Mouse (Mus musculus) kidney, adult 2 months (tissue): ENCODE data around the gene 1190002N15Rik. TPM values are rescaled to one million over a fixed set of nuclear protein-coding genes. Genes with fewer than 3 reads are reported as not detected.
A peak's percentile ranks its signal among the peaks of the same experiment; 100 is the strongest.

Experiments used
- DNase-seq: peaks from one replicate; pipeline ENCODE4 v3.0.0; 2021
- H3K27ac ChIP-seq: fragments of 200-500 bp; 2 replicates; pipeline ENCODE4 v1.5.1; 2012; ENCODE audit warnings: low read depth, low read length, control low read depth, inconsistent platforms; ENCODE audit not compliant: insufficient read depth
- H3K27me3 ChIP-seq: fragments of 200-500 bp; replicated peaks from 2 replicates; pipeline ENCODE4 v1.6.1; 2012; ENCODE audit warnings: mild to moderate bottlenecking, moderate library complexity, low read length, inconsistent platforms; ENCODE audit not compliant: control insufficient read depth, insufficient read depth
- H3K36me3 ChIP-seq: fragments of 200-500 bp; 2 replicates; pipeline ENCODE4 v1.6.1; 2012; ENCODE audit warnings: mild to moderate bottlenecking, moderate library complexity, low read length, inconsistent platforms; ENCODE audit not compliant: control insufficient read depth, insufficient read depth
- H3K4me1 ChIP-seq: fragments of 200-500 bp; 2 replicates; pipeline ENCODE4 v1.6.1; 2011; ENCODE audit warnings: low read length; ENCODE audit not compliant: control insufficient read depth, insufficient read depth
- H3K4me3 ChIP-seq: fragments of 200-500 bp; 2 replicates; pipeline ENCODE4 v1.5.1; 2011; ENCODE audit warnings: mild to moderate bottlenecking, low read depth, low read length, control low read depth; ENCODE audit not compliant: insufficient read depth
- CTCF ChIP-seq: fragments of 200-500 bp; conservative IDR thresholded peaks from 2 replicates; pipeline ENCODE4 v1.5.1; 2011; ENCODE audit warnings: low read depth, mild to moderate bottlenecking, control low read depth, low read length, moderate library complexity, mixed read lengths; ENCODE audit not compliant: insufficient read depth, insufficient read length
- POLR2A ChIP-seq: fragments of 200-500 bp; IDR thresholded peaks from one replicate; pipeline ENCODE4 v1.6.1; 2011; ENCODE audit warnings: low read depth, low read length, control low read depth
- WGBS: fragments of 180-500 bp; shearing (Covaris S2); methylation state at CpG from one replicate; pipeline ENCODE4 v1.1.7; 2018; 5-methylcytosine and 5-hydroxymethylcytosine counted together
- polyA plus RNA-seq: library from polyadenylated mRNA; depleted of rRNA; stranded (reverse); fragments of >200 nt; gene quantifications from 2 replicates; pipeline ENCODE4 v1.2.3, GENCODE M21; 2012

Gene 1190002N15Rik
- polyA plus RNA-seq, 1 experiment, result 3.7 TPM

DNA sequence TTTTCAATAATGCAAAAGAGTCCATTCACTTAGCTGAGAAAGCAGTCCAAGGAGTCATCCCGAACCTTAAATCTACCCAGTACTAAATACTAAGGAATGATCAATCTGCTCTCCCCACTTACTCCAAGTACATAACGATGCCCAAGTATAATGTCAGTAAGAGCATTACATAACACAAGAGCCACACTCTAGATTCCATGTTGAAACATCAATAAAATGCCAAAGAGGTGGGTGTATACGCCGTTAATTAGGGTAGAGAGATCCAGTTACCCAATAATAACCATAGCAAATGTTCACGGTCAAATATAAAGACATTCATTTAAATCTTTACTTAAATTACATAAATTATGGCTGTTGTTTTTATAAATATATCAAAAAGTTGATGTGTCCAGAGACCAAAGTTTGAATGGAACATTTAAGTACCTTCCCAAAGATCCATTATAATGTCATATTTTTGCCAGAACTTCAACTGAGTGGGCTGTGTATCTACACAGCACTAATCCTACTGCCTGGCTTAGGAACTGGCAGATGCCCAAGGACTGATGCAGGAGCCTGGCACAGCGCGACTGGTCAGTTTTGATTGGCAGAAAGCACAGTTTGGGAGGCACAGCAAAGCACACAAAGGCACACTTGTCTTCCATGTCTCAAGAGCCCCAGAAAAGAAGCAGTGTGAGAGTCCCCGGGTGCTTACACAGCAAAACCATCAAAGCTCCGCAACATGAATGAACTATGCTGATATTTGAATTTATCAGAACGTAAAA is 55.5 kb downstream of the 1190002N15Rik start:
- TF ChIP-seq POLR2A, result no peak
- TF ChIP-seq CTCF, result no peak
- Histone ChIP-seq H3K4me3 (no peak overlapping the region), H3K27me3 (no peaks in the 10 kb centered on the region), H3K36me3 (no peaks in the 10 kb centered on the region), H3K4me1 (no peaks in the 10 kb centered on the region; the same call in 1 of the 2 replicates), H3K27ac (no peak overlapping the region)
- peak; percentile 10 for DNase-seq
- WGBS, result 75% methylated on average over 10 of the region's 10 CpGs

DNA sequence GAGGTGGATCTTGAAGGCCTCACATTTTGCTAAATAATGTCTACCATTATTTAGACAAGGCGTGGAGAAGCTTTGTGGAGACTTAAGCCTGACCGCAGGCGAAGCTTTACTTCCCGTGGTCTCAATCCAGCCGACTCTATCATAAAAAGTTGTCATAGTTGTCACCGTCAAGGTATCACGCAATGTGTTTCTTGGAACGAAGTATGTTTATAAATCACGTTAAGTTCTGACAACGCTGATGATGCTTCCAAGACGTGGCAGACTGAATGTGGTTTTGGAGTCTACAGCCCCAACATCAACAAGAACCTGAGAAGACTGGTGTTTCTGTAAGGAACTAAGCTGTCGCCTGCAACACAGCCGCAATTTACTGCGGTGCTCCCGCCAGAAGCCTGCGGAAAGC is 56.8 kb downstream of the 1190002N15Rik start:
- Histone ChIP-seq H3K36me3 (no peaks in the 10 kb centered on the region), H3K4me3 (no peak overlapping the region), H3K27me3 (no peaks in the 10 kb centered on the region), H3K4me1 (no peaks in the 10 kb centered on the region; the same call in 1 of the 2 replicates), H3K27ac (no peak overlapping the region)
- DNase-seq, result no peak
- WGBS, result 77% methylated on average over 16 of the region's 16 CpGs
- no peak for TF ChIP-seq POLR2A

GRCm38 (mm10) chr9:94479382-94479781 is 58.5 kb downstream of the 1190002N15Rik start:
- TF ChIP-seq POLR2A, result no peak
- TF ChIP-seq CTCF, result no peak
- DNase-seq, result no peak
- Histone ChIP-seq H3K36me3 (no peaks in the 10 kb centered on the region), H3K4me1 (no peaks in the 10 kb centered on the region; the same call in 1 of the 2 replicates), H3K27me3 (no peaks in the 10 kb centered on the region), H3K4me3 (no peak overlapping the region), H3K27ac (no peak overlapping the region)
- WGBS, result 93% methylated on average over 6 of the region's 6 CpGs

DNA sequence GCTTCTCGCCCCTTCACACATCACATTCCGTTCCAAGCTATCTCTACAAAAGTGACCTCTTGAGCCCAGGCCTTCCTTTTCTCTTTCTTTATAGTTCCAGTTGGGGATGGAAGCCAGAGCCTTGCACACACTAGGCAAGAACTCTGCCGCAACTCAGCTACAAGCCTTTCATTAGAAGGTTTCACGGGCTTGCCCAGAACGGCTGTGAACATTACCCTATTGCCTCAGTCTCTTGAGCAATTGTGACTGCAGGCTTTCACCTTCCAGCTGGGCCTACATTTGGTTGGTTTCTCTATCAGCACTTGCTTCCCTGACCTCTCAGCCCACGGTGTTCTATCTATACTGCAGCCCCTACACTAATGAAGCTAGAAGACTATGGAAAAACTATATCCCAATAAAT is 58.9 kb downstream of the 1190002N15Rik start:
- DNase-seq, result peak; percentile 34
- no peak for TF ChIP-seq CTCF
- TF ChIP-seq POLR2A, result no peak
- no peak overlapping the region for H3K27ac ChIP-seq
- no peaks in the 10 kb centered on the region; the same call in 1 of the 2 replicates for H3K4me1 ChIP-seq
- no peaks in the 10 kb centered on the region for H3K27me3 ChIP-seq
- 81% methylated on average over 6 of the region's 6 CpGs for WGBS
- H3K36me3 ChIP-seq, result no peaks in the 10 kb centered on the region
- no peak overlapping the region for H3K4me3 ChIP-seq

DNA sequence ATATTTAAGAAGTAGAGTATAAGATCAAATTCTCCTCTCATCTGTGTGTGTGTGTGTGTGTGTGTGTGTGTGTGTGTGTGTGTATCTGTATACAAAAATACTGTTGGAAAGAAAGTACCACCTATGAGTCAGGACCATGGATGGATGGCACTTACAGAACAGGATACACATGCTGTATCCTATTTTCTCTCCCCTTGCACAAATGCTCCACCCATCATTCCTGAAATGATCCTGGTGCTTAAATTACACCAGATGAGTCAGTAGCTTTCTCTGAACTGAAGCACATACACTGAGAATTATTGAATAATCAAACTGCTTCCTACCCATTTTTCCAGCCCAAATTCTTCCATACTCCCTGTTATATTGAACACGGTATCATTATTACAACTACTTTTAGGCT is 61.9 kb downstream of the 1190002N15Rik start:
- DNase-seq, result no peak
- WGBS, result 96% methylated on average over 1 of the region's 1 CpGs
- no peaks in the 10 kb centered on the region for H3K36me3 ChIP-seq
- H3K27me3 ChIP-seq, result no peaks in the 10 kb centered on the region; the same call in 1 of the 2 replicates
- TF ChIP-seq CTCF, result no peak
- TF ChIP-seq POLR2A, result no peak
- no peak overlapping the region for H3K4me3 ChIP-seq
- no peaks in the 10 kb centered on the region for H3K4me1 ChIP-seq
- no peak overlapping the region for H3K27ac ChIP-seq

DNA sequence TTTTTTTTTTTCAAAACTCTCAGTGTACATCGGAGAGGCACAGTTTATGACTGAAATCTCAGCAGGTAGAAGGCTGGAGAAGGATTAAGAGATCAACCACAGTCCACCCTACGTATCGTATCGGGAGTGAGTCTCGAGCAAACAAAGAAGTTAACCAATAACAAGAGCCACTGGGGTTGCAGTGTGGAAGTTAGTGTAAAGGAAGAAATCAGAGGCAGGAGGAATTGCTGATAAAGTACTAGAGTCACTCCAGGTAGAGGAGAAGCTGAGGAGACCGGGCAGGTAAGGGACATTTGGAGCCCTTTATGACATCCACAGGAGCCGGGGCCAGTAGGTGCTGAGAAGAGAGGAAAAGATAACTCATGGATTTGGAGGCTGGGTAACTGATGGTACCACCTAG is 64.0 kb downstream of the 1190002N15Rik start:
- TF ChIP-seq POLR2A (no peak), CTCF (no peak)
- no peak overlapping the region for H3K27ac ChIP-seq
- WGBS, result 59% methylated on average over 7 of the region's 7 CpGs
- no peaks in the 10 kb centered on the region; the same call in 1 of the 2 replicates for H3K27me3 ChIP-seq
- no peak for DNase-seq
- no peak overlapping the region for H3K4me3 ChIP-seq
- H3K4me1 ChIP-seq, result no peaks in the 10 kb centered on the region
- no peaks in the 10 kb centered on the region for H3K36me3 ChIP-seq

- 54% methylated on average over 10 of the region's 10 CpGs for WGBS
- no peak overlapping the region for H3K27ac ChIP-seq
Observed at GRCm38 (mm10) chr9:94472963-94473582, 64.8 kb downstream of the 1190002N15Rik start.

More at GRCm38 (mm10) chr9:94472963-94473582, 64.8 kb downstream of the 1190002N15Rik start:
- TF ChIP-seq POLR2A, result no peak
- Histone ChIP-seq H3K4me3 (no peak overlapping the region), H3K27me3 (no peaks in the 10 kb centered on the region; the same call in 1 of the 2 replicates), H3K36me3 (no peaks in the 10 kb centered on the region), H3K4me1 (no peaks in the 10 kb centered on the region)
- no peak for DNase-seq
